Mouse (Mus musculus) liver, embryonic 14.5 days (tissue): Measurements from ENCODE around the gene Ap1s2. TPM values are rescaled to one million over a fixed set of nuclear protein-coding genes. Genes with fewer than 3 reads are reported as not detected.
A peak's percentile ranks its signal among the peaks of the same experiment; 100 is the strongest.

Experiments
- ATAC-seq: fragments of 200-750 bp; cut with Nextera tagmentation; 2 replicates; pipeline ENCODE4 v1.8.0; 2017; ENCODE audit warnings: moderate number of reproducible peaks, mild to moderate bottlenecking, moderate library complexity; ENCODE audit not compliant: insufficient read depth
- DNase-seq, 3 experiments: peaks; one replicate each; pipeline ENCODE4 v3.0.0-alpha.2; 2012 to 2013; ENCODE audit warnings: low read depth in 3 of 3, low spot score in 3 of 3
- H3K27ac ChIP-seq: fragments of 300-500 bp; sonication (generic); 2 replicates; pipeline ENCODE4 v1.5.1; 2014; ENCODE audit warnings: moderate library complexity, mild to moderate bottlenecking, control low read depth, inconsistent platforms
- H3K27me3 ChIP-seq: fragments of 300-500 bp; sonication (generic); 2 replicates; pipeline ENCODE4 v1.6.1; 2014; ENCODE audit warnings: mild to moderate bottlenecking, low read length, moderate library complexity; ENCODE audit not compliant: control insufficient read depth, insufficient read depth
- H3K36me3 ChIP-seq: fragments of 300-500 bp; sonication (generic); replicated peaks from 2 replicates; pipeline ENCODE4 v1.6.1; 2014; ENCODE audit warnings: low read depth; ENCODE audit not compliant: control insufficient read depth, insufficient read depth
- H3K4me1 ChIP-seq, 2 experiments: fragments of 200-500 bp in 1 of 2; fragments of 300-500 bp in 1 of 2; sonication (generic) in 1 of 2; replicated peaks; 2 replicates each; pipeline ENCODE4 v1.6.1; 2012 to 2014; ENCODE audit warnings: antibody characterized with exemption in 1 of 2, inconsistent platforms in 1 of 2, low read length in 1 of 2; ENCODE audit not compliant: control insufficient read depth in 2 of 2, insufficient read depth in 2 of 2
- H3K4me2 ChIP-seq: fragments of 300-500 bp; sonication (generic); 2 replicates; pipeline ENCODE4 v1.6.1; 2014; ENCODE audit warnings: low read depth, mild to moderate bottlenecking, control low read depth, moderate library complexity
- H3K4me3 ChIP-seq, 2 experiments: fragments of 200-500 bp in 1 of 2; fragments of 300-500 bp in 1 of 2; sonication (generic) in 1 of 2; 2 replicates each; pipeline ENCODE4 v1.5.1; 2012 to 2014; ENCODE audit warnings: low read depth in 2 of 2, low read length in 2 of 2, mild to moderate bottlenecking in 2 of 2, control low read depth in 1 of 2, inconsistent platforms in 1 of 2, moderate library complexity in 1 of 2; ENCODE audit not compliant: insufficient read depth in 1 of 2
- H3K9ac ChIP-seq: fragments of 300-500 bp; sonication (generic); replicated peaks from 2 replicates; pipeline ENCODE4 v1.6.1; 2014; ENCODE audit warnings: mild to moderate bottlenecking, control low read depth, moderate library complexity
- H3K9me3 ChIP-seq: fragments of 300-500 bp; sonication (generic); 2 replicates; pipeline ENCODE4 v1.6.1; 2016; ENCODE audit warnings: low read length, mixed read lengths; ENCODE audit not compliant: control insufficient read depth
- CTCF ChIP-seq: IDR thresholded peaks from 2 replicates; pipeline ENCODE4 v1.5.1; 2016; ENCODE audit warnings: antibody characterized with exemption, low read depth, control low read depth
- EP300 ChIP-seq: IDR thresholded peaks from 2 replicates; pipeline ENCODE4 v1.6.1; 2016; ENCODE audit warnings: antibody characterized with exemption, low read depth
- WGBS: fragments of 180-500 bp; shearing (Covaris S2); extraction: QIAGEN DNeasy Blood & Tissue Kit; methylation state at CpG from one replicate; pipeline ENCODE4 v1.1.7; 2014; ENCODE audit not compliant: insufficient replicate concordance; 5-methylcytosine and 5-hydroxymethylcytosine counted together
- polyA plus RNA-seq, 2 experiments: library from polyadenylated mRNA; depleted of rRNA in 1 of 2; stranded (reverse) in 1 of 2; unstranded in 1 of 2; fragments of >200 nt; fragmentation: Nextera tagmentation in 1 of 2; extraction: Ambion mirVana in 1 of 2; gene quantifications; 2 replicates each; pipeline versions ENCODE4 v1.2.1 to v1.2.3; 2012 to 2014

Ap1s2 gene
- polyA plus RNA-seq, 2 experiments, result 2.0 to 5.4 TPM

GRCm38 (mm10) chrX:163957803-163958466 is 49.1 kb downstream of the Ap1s2 start:
- Histone ChIP-seq H3K27me3 (no peaks in the 10 kb centered on the region), H3K4me1 (0 out of 4 replicates have a peak, but pooled peaks cover 0 to 2% of the 10 kb centered on the region in 2 experiments), H3K27ac (peak overlapping the region; percentile 92), H3K4me2 (peak overlapping the region; percentile 80), H3K9me3 (no peaks in the 10 kb centered on the region), H3K4me3 (peak overlapping the region; percentile 83 to 92), H3K9ac (peak overlapping the region; percentile 91), H3K36me3 (peaks cover 23% of the 10 kb centered on the region)
- TF ChIP-seq CTCF (no peak), EP300 (no peak)
- 15% methylated on average over 34 of the region's 67 CpGs for WGBS
- peak; percentile 93 for ATAC-seq
- peak; percentile 56 to 62 (median 59) for DNase-seq

- TF ChIP-seq CTCF (no peak), EP300 (no peak)
- Histone ChIP-seq H3K36me3 (peaks cover 20% of the 10 kb centered on the region), H3K9ac (peak within 1 kb of the TSS; percentile 91), H3K4me1 (0 out of 4 replicates have a peak, but pooled peaks cover 0 to 2% of the 10 kb centered on the region in 2 experiments), H3K4me3 (peak within 1 kb of the TSS; percentile 83 to 92), H3K9me3 (no peaks in the 10 kb centered on the region), H3K27me3 (no peaks in the 10 kb centered on the region), H3K4me2 (peak within 1 kb of the TSS; percentile 80), H3K27ac (peak within 1 kb of the TSS; percentile 92)
- peak; percentile 87 for ATAC-seq
- peak; percentile 77 to 82 (median 82) for DNase-seq
- 11% methylated on average over 28 of the region's 29 CpGs for WGBS
These were observed 49.7 kb downstream of the Ap1s2 start, which contains the start of gene Zrsr2 for GRCm38 (mm10) chrX:163958467-163958875. Gene Zrsr2, minus strand, starts transcription at chrX:163958661.

- no peak for DNase-seq
- 76% methylated on average over 1 of the region's 1 CpGs for WGBS
- TF ChIP-seq EP300 (no peak), CTCF (no peak)
These were observed 72.3 kb downstream of the Ap1s2 start for GRCm38 (mm10) chrX:163981092-163981491.

GRCm38 (mm10) chrX:163981500-163981899 is 72.7 kb downstream of the Ap1s2 start:
- H3K27ac ChIP-seq, result no peak overlapping the region
- H3K4me3 ChIP-seq, result no peak overlapping the region
- no peaks in the 10 kb centered on the region for H3K36me3 ChIP-seq
- H3K9me3 ChIP-seq, result no peaks in the 10 kb centered on the region
- ATAC-seq (no peak), DNase-seq (no peak)
- TF ChIP-seq CTCF (no peak; the same call in 1 of the 2 replicates), EP300 (no peak)
- WGBS, result 36% methylated on average over 4 of the region's 4 CpGs
- H3K27me3 ChIP-seq, result no peaks in the 10 kb centered on the region
- H3K4me1 ChIP-seq, result no peaks in the 10 kb centered on the region
- no peak overlapping the region for H3K4me2 ChIP-seq
- H3K9ac ChIP-seq, result no peak overlapping the region

More at GRCm38 (mm10) chrX:163981092-163981491, 72.3 kb downstream of the Ap1s2 start:
- H3K4me3 ChIP-seq, result no peak overlapping the region
- H3K9ac ChIP-seq, result no peak overlapping the region
- H3K36me3 ChIP-seq, result no peaks in the 10 kb centered on the region
- H3K27me3 ChIP-seq, result no peaks in the 10 kb centered on the region
- no peak for ATAC-seq
- no peaks in the 10 kb centered on the region for H3K9me3 ChIP-seq
- H3K27ac ChIP-seq, result no peak overlapping the region
- H3K4me2 ChIP-seq, result no peak overlapping the region
- H3K4me1 ChIP-seq, result no peaks in the 10 kb centered on the region

GRCm38 (mm10) chrX:163982129-163982528 is 73.3 kb downstream of the Ap1s2 start:
- Histone ChIP-seq H3K4me1 (no peaks in the 10 kb centered on the region), H3K27ac (no peak overlapping the region), H3K4me3 (no peak overlapping the region), H3K4me2 (no peak overlapping the region), H3K36me3 (no peaks in the 10 kb centered on the region), H3K27me3 (no peaks in the 10 kb centered on the region), H3K9me3 (no peaks in the 10 kb centered on the region), H3K9ac (no peak overlapping the region)
- ATAC-seq, result no peak
- WGBS, result 65% methylated on average over 6 of the region's 6 CpGs
- TF ChIP-seq CTCF (no peak), EP300 (no peak)
- DNase-seq, result no peak

Other genes starting within 250 kb of the Ap1s2 start
- gene Rnf138rt1, start 147.7 kb upstream of the Ap1s2 start, polyA plus RNA-seq (2012; rRNA removed), result 0.10 and 0.15 TPM in 2 replicates
- 0.19 and 0.23 TPM in 2 replicates for gene Rnf138rt1, start 147.7 kb upstream of the Ap1s2 start, polyA plus RNA-seq (2014; fragmentation: Nextera tagmentation; extraction: Ambion mirVana)
- gene Zrsr2, start 49.6 kb downstream of the Ap1s2 start, polyA plus RNA-seq (2012; rRNA removed), result 5.1 and 10.4 TPM in 2 replicates
- 8.7 and 9.6 TPM in 2 replicates for gene Zrsr2, start 49.6 kb downstream of the Ap1s2 start, polyA plus RNA-seq (2014; fragmentation: Nextera tagmentation; extraction: Ambion mirVana)
- 0.09 and 0.10 TPM in 2 replicates for gene Car5b, start 119.0 kb downstream of the Ap1s2 start, polyA plus RNA-seq (2012; rRNA removed)
- gene Car5b, start 119.0 kb downstream of the Ap1s2 start, polyA plus RNA-seq (2014; fragmentation: Nextera tagmentation; extraction: Ambion mirVana), result 0.05 and 0.06 TPM in 2 replicates
- gene Siah1b, start 167.5 kb downstream of the Ap1s2 start, polyA plus RNA-seq (2012; rRNA removed), result 9.7 and 11.7 TPM in 2 replicates
- 15.0 and 15.5 TPM in 2 replicates for gene Siah1b, start 167.5 kb downstream of the Ap1s2 start, polyA plus RNA-seq (2014; fragmentation: Nextera tagmentation; extraction: Ambion mirVana)
- 0.09 and 0.16 TPM in 2 replicates for gene Cltrn, start 179.8 kb downstream of the Ap1s2 start, polyA plus RNA-seq (2012; rRNA removed)
- gene Cltrn, start 179.8 kb downstream of the Ap1s2 start, polyA plus RNA-seq (2014; fragmentation: Nextera tagmentation; extraction: Ambion mirVana), result 0.46 and 0.90 TPM in 2 replicates
- gene Ace2, start 230.3 kb downstream of the Ap1s2 start, polyA plus RNA-seq (2012; rRNA removed), result 0.01 TPM in 1 of 2 replicates, not detected in the other
- not detected in 2 replicates for gene Ace2, start 230.3 kb downstream of the Ap1s2 start, polyA plus RNA-seq (2014; fragmentation: Nextera tagmentation; extraction: Ambion mirVana)